Mouse (Mus musculus) small intestine, adult 2 months (tissue): Measurements from ENCODE around the gene Cntf. TPM values are rescaled to one million over a fixed set of nuclear protein-coding genes. Genes with fewer than 3 reads are reported as not detected.

Source experiments
- H3K27ac ChIP-seq: fragments of 200-500 bp; 2 replicates; pipeline ENCODE4 v1.5.1; 2012; ENCODE audit warnings: low read depth, low read length, control low read depth, inconsistent platforms; ENCODE audit not compliant: insufficient read depth
- H3K27me3 ChIP-seq: fragments of 200-500 bp; 2 replicates; pipeline ENCODE4 v1.6.1; 2012; ENCODE audit warnings: mild to moderate bottlenecking, moderate library complexity, low read length, inconsistent platforms; ENCODE audit not compliant: control insufficient read depth, insufficient read depth
- H3K36me3 ChIP-seq: fragments of 200-500 bp; 2 replicates; pipeline ENCODE4 v1.6.1; 2012; ENCODE audit warnings: mild to moderate bottlenecking, low read length, control low read depth, inconsistent platforms; ENCODE audit not compliant: control insufficient read depth, insufficient read depth
- H3K4me1 ChIP-seq: fragments of 200-500 bp; 2 replicates; pipeline ENCODE4 v1.6.1; 2012; ENCODE audit warnings: low read length, inconsistent platforms, mixed read lengths; ENCODE audit not compliant: control insufficient read depth, insufficient read depth, insufficient read length
- H3K4me3 ChIP-seq: fragments of 200-500 bp; 2 replicates; pipeline ENCODE4 v1.5.1; 2012; ENCODE audit warnings: low read depth, mild to moderate bottlenecking, control low read depth, inconsistent platforms, low read length, moderate library complexity
- CTCF ChIP-seq: fragments of 200-500 bp; IDR thresholded peaks from 2 replicates; pipeline ENCODE4 v1.5.1; 2012; ENCODE audit warnings: low read depth, mild to moderate bottlenecking, control low read depth, inconsistent platforms, low read length, moderate library complexity, mixed read lengths; ENCODE audit not compliant: insufficient replicate concordance, insufficient read length; ENCODE audit errors: extremely low read depth
- POLR2A ChIP-seq: fragments of 200-500 bp; IDR thresholded peaks from 2 replicates; pipeline ENCODE4 v1.6.1; 2012; ENCODE audit warnings: low read depth, mild to moderate bottlenecking, control low read depth, inconsistent platforms, low read length, moderate library complexity
- whole genome bisulfite sequencing: fragments of 180-500 bp; shearing (Covaris S2); methylation state at CpG from one replicate; pipeline ENCODE4 v1.1.7; 2018; 5-methylcytosine and 5-hydroxymethylcytosine counted together
- polyA plus RNA-seq: library from polyadenylated mRNA; depleted of rRNA; stranded (reverse); fragments of >200 nt; gene quantifications from 2 replicates; pipeline ENCODE4 v1.2.3, GENCODE M21; 2012

Gene Cntf
- polyA plus RNA-seq, 1 experiment = not detected

DNA sequence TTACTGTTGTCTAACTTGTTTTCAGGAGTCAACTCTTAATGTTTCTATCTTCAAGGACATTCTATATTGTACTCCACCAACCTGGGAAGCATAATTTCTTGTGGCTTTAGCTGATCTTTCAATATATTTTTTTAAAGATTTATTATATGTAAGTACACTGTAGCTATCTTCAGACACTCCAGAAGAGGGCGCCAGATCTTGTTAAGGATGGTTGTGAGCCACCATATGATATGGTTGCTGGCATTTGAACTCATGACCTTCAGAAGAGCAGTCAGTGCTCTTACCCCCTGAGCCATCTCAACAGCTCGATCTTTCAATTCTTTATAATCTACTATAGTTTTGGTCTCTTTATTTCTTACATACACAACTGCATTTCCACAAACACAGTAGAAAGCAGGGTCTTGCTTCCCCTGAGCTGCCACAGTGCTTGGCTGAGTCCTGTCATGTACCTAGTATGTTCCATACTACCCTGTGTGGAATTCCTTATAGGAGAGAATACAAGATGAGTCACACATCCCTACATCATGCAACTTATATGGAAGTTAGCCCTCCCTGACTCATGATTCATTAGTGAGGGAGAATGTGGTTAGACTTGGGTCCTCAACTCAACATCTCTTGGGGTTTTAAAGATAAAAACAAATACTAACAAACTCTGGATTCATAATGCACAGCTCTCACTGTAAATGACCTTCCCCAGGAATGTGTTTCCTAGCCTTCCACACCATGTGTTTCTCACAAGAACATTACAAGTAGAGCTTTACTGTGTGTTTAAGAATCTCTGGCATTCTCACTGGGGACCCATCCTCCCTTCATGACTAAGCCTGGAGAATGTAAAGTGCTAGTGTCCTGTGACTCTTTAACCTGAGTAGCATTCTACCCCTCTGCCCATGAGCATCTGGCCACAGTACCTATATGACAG is 3.0 kb downstream of the Cntf start:
- H3K27ac ChIP-seq = no peak overlapping the region
- 68% methylated on average over 2 of the region's 2 CpGs for WGBS
- H3K4me1 ChIP-seq = peaks cover under 1% of the 10 kb centered on the region; the same call in 1 of the 2 replicates
- H3K4me3 ChIP-seq = no peak overlapping the region
- H3K36me3 ChIP-seq = peaks cover 17% of the 10 kb centered on the region
- TF ChIP-seq POLR2A = no peak
- TF ChIP-seq CTCF = no peak
- H3K27me3 ChIP-seq = no peaks in the 10 kb centered on the region

DNA sequence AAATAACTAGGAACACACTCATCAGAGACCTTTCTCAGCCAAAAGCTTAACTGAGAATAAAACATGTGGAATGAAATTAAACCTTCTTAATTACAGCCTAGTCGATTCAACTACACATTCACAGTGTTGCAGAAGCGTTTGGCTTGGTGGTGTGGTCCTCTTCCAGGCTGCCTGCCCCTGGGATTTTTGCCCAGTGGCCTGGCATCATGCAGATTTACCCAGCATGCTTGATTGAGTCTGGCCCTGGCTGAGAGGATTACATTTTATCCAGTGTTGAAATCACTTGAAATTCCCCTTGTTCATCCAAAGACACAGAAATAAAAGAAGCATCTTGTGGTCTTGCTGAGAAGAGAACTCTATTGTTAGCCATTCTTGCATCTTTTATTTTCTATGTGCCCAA is 5.8 kb downstream of the Cntf start:
- WGBS = 73% methylated on average over 2 of the region's 2 CpGs

DNA sequence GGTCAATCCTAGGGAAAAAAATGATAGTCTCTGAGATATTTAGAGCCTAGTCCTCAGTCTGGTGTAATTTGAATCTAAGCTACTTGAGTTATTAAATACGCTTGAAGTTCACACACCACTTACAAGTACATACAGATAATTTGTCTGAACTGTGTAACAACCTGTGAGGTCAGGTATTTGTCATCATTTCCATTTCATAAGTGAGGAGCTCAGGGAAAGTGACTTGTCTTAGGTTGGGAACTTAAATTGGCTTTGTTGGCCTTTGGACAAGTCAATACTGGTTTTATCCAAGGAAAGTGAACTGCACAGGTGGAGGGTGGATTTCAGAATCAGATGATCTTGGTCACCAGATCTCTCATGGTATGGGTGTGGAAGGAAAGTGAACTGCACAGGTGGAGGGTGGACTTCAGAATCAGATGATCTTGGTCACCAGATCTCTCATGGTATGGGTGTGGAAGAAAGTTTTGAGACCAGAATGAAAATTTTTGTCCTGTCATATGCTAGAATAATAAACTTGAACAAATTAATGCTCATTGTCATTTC is 6.4 kb downstream of the Cntf start:
- 91% methylated on average over 1 of the region's 1 CpGs for WGBS
- Histone ChIP-seq H3K4me1 (peaks cover 4% of the 10 kb centered on the region; the same call in 1 of the 2 replicates), H3K27me3 (no peaks in the 10 kb centered on the region), H3K4me3 (no peak overlapping the region), H3K36me3 (peaks cover 5% of the 10 kb centered on the region; the same call in 1 of the 2 replicates), H3K27ac (no peak overlapping the region)
- TF ChIP-seq POLR2A (no peak), CTCF (no peak)

More for the DNA sequence above, 5.8 kb downstream of the Cntf start:
- TF ChIP-seq CTCF (no peak), POLR2A (no peak)
- no peak overlapping the region for H3K27ac ChIP-seq
- H3K4me3 ChIP-seq = no peak overlapping the region
- H3K36me3 ChIP-seq = peaks cover 8% of the 10 kb centered on the region; the same call in 1 of the 2 replicates
- H3K27me3 ChIP-seq = no peaks in the 10 kb centered on the region
- peaks cover 4% of the 10 kb centered on the region; the same call in 1 of the 2 replicates for H3K4me1 ChIP-seq

DNA sequence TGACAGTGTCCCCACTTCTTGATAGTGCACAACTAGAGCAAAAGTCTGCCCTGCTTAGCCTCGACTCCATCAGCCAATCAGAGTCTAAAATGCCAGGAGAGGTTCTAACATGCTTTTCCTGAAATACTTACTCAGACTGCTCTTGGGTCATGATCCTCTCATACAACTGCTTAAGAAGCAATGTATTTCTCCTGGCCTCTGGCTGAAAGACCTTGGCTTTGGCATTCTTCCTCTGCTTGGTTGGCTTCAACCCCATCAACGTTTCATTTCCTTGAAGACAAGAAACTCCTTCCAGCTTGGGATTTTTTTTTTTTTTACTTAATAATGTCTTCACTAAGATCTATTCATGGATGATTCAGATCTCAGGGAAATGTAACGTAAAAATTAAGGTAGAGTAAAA is 9.1 kb downstream of the Cntf start:
- Histone ChIP-seq H3K27ac (no peak overlapping the region), H3K4me3 (no peak overlapping the region), H3K36me3 (no peaks in the 10 kb centered on the region), H3K4me1 (peaks cover 4% of the 10 kb centered on the region; the same call in 1 of the 2 replicates), H3K27me3 (no peaks in the 10 kb centered on the region)
- TF ChIP-seq CTCF = no peak
- no peak for TF ChIP-seq POLR2A
- 74% methylated on average over 3 of the region's 3 CpGs for WGBS

DNA sequence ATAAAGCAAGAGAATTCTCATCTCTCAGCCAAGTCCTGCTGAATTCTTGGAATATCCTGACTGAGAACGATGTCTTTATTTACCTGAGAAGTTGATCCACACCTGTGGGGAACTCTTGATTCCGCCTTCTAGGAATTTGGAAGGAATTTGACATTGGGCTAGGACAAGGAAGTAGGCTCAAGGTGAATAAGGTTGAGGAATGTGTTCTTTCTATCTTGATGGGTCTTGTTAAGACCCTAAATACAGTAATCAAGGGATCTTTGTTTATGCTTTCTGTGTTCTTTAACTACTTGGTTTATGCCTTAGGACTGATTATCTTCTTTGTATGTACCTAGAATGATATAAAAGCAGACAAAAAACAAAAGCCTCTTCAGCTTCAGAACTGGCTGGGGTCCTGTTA is 33.5 kb downstream of the Cntf start:
- Histone ChIP-seq H3K27me3 (no peaks in the 10 kb centered on the region), H3K36me3 (no peaks in the 10 kb centered on the region), H3K27ac (no peak overlapping the region), H3K4me3 (no peak overlapping the region), H3K4me1 (no peaks in the 10 kb centered on the region)
- 78% methylated on average over 2 of the region's 2 CpGs for WGBS
- TF ChIP-seq CTCF (no peak), POLR2A (no peak)

DNA sequence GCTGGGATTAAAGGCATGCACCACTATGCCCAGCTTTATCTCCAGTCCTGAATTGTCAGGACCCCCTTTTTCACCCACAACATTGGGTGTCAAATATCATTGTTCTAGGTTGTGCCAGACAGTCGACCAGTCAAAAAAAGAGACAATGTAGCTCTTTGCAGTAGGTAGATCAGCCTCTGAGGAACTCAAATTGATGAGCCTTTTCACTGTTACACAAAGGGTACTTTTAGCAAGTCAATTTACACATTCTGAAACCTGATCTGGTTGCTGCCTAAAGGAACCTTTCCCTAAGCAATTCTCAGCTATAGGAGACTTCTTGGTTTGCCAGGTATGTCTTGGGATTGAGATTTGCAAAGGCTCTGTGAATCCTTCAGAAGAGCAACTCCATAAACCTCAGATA is 34.4 kb downstream of the Cntf start:
- H3K36me3 ChIP-seq = no peaks in the 10 kb centered on the region
- WGBS = 70% methylated on average over 1 of the region's 1 CpGs
- no peak overlapping the region for H3K4me3 ChIP-seq
- no peak for TF ChIP-seq POLR2A
- no peak for TF ChIP-seq CTCF
- H3K4me1 ChIP-seq = no peaks in the 10 kb centered on the region
- H3K27me3 ChIP-seq = no peaks in the 10 kb centered on the region
- no peak overlapping the region for H3K27ac ChIP-seq

DNA sequence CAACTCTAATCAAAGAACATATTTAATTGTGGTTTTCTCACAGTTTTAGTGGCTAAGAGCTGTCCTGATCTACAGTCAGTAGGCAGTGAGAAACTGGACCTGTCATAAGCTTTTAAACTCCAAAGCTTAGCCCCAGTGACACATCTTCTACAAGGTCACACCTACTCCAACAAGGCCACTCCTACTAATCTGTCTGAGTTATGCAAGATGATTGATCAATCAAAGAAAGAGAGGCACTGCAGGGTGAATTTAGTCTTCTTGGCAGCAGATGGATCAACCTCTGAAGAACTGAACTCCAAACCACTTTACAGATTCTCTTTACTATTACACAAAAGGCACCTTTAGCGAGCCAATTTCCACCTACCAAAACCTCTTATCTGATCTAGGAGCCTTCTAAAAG is 39.6 kb downstream of the Cntf start:
- no peak overlapping the region for H3K27ac ChIP-seq
- H3K4me1 ChIP-seq = no peaks in the 10 kb centered on the region
- WGBS = 68% methylated on average over 1 of the region's 1 CpGs
- no peak overlapping the region for H3K4me3 ChIP-seq
- H3K27me3 ChIP-seq = no peaks in the 10 kb centered on the region
- TF ChIP-seq POLR2A (no peak), CTCF (no peak)
- no peaks in the 10 kb centered on the region for H3K36me3 ChIP-seq
